Mouse (Mus musculus) midbrain, postnatal 0 days (tissue): Measurements from ENCODE around the gene Mettl8. TPM values are rescaled to one million over a fixed set of nuclear protein-coding genes. Genes with fewer than 3 reads are reported as not detected.

Source experiments
- ATAC-seq: fragments of 200-750 bp; cut with Nextera tagmentation; 2 replicates; pipeline ENCODE4 v1.8.0; 2017; ENCODE audit warnings: moderate number of reproducible peaks, mild to moderate bottlenecking, moderate TSS enrichment, moderate library complexity; ENCODE audit not compliant: low FRiP score
- DNase-seq: peaks from one replicate; pipeline ENCODE4 v3.0.0-alpha.2; 2015; ENCODE audit warnings: low spot score
- H3K27ac ChIP-seq: fragments of 300-500 bp; sonication (generic); 2 replicates; pipeline ENCODE4 v1.5.1; 2014; ENCODE audit warnings: low read depth, mild to moderate bottlenecking, low read length, mixed read lengths
- H3K27me3 ChIP-seq: fragments of 300-500 bp; sonication (generic); 2 replicates; pipeline ENCODE4 v1.6.1; 2014; ENCODE audit warnings: low read length, control low read depth, mixed read lengths; ENCODE audit not compliant: insufficient read depth
- H3K36me3 ChIP-seq: fragments of 300-500 bp; sonication (generic); 2 replicates; pipeline ENCODE4 v1.6.1; 2014; ENCODE audit warnings: low read length, control low read depth, mixed read lengths; ENCODE audit not compliant: insufficient read depth
- H3K4me1 ChIP-seq: fragments of 300-500 bp; sonication (generic); 2 replicates; pipeline ENCODE4 v1.6.1; 2014; ENCODE audit warnings: mild to moderate bottlenecking, control low read depth, antibody characterized with exemption, low read length, mixed read lengths; ENCODE audit not compliant: insufficient read depth
- H3K4me2 ChIP-seq: fragments of 300-500 bp; sonication (generic); 2 replicates; pipeline ENCODE4 v1.6.1; 2014; ENCODE audit warnings: low read depth, mild to moderate bottlenecking, low read length, mixed read lengths; ENCODE audit not compliant: poor library complexity, severe bottlenecking
- H3K4me3 ChIP-seq: fragments of 300-500 bp; sonication (generic); 2 replicates; pipeline ENCODE4 v1.5.1; 2014; ENCODE audit warnings: low read depth, mild to moderate bottlenecking, low read length, moderate library complexity
- H3K9ac ChIP-seq: fragments of 300-500 bp; sonication (generic); replicated peaks from 2 replicates; pipeline ENCODE4 v1.6.1; 2014; ENCODE audit warnings: mild to moderate bottlenecking, low read length, moderate library complexity, mixed read lengths; ENCODE audit not compliant: poor library complexity, severe bottlenecking
- H3K9me3 ChIP-seq: fragments of 300-500 bp; sonication (generic); 2 replicates; pipeline ENCODE4 v1.6.1; 2016; ENCODE audit warnings: low read length, control low read depth
- CTCF ChIP-seq: IDR thresholded peaks from 2 replicates; pipeline ENCODE4 v1.5.1; 2016; ENCODE audit warnings: antibody characterized with exemption, mild to moderate bottlenecking
- WGBS: fragments of 180-500 bp; shearing (Covaris S2); extraction: QIAGEN DNeasy Blood & Tissue Kit; methylation state at CpG from one replicate; pipeline ENCODE4 v1.1.7; 2014; 5-methylcytosine and 5-hydroxymethylcytosine counted together
- polyA plus RNA-seq: library from polyadenylated mRNA; unstranded; fragments of >200 nt; fragmentation: Nextera tagmentation; extraction: Ambion mirVana; gene quantifications from 2 replicates; pipeline ENCODE4 v1.2.1, GENCODE M21; 2015
- total RNA-seq: library from RNA; depleted of rRNA; stranded (reverse); fragments of >200 nt; gene quantifications from 2 replicates; pipeline ENCODE4 v1.2.3, GENCODE M21; 2014

The Mettl8 gene
- total and polyA plus RNA-seq, 2 experiments from 2014 or later = 5.3 to 7.7 TPM

DNA sequence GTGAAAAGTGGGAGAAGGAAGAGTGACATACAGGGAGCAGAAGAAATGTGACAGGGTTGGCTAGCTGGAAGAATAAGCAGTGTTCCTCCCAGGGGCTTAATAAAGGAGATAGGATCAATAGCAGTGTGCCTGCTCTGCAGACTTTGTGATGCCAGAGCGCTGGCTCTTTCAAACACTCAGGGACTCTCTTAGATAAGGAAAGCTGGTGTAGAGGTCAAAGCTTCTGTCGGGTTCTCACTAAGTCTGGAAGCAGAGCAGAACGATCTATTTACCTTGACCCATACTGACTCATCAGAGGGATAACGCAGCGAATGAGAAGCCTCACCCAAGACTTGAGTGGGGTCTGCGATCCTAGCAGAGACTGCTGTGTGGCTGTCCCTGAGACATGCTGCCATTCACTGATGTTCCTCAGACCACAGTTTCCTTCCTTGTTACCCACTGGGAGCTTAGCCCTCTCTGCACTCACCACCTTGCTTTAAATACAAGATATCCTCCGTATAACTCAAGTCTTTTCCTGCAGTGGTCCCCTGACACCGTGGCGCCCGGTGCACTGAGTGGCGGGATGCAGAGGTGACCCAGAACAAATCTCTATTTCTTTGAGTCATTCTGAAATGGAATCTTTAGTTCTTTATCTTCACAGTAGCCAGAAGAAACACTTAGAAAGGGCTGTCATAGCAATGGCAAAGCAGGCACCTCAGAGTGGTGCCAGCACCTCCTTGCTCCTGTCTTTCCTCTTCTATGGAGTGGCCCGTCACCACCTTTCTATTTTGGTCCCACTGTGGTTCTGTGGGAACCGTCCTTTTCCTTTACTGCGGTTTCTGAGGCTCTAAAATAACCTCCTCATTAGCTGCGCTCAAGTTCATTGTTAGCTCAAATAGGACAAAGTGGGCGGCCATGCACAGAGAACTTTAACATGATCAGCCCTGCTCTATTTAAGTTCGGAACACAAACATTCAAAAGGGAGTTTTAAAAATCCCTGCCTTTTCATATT is 65.9 kb downstream of the Mettl8 start:
- H3K9ac ChIP-seq = no peak overlapping the region
- no peak overlapping the region for H3K4me2 ChIP-seq
- H3K27ac ChIP-seq = no peak overlapping the region
- H3K4me3 ChIP-seq = no peak overlapping the region
- H3K27me3 ChIP-seq = no peaks in the 10 kb centered on the region
- no peaks in the 10 kb centered on the region for H3K9me3 ChIP-seq
- ATAC-seq (no peak), DNase-seq (no peak)
- H3K36me3 ChIP-seq = no peaks in the 10 kb centered on the region
- no peak for TF ChIP-seq CTCF
- H3K4me1 ChIP-seq = no peaks in the 10 kb centered on the region
- 65% methylated on average over 17 of the region's 17 CpGs for WGBS

DNA sequence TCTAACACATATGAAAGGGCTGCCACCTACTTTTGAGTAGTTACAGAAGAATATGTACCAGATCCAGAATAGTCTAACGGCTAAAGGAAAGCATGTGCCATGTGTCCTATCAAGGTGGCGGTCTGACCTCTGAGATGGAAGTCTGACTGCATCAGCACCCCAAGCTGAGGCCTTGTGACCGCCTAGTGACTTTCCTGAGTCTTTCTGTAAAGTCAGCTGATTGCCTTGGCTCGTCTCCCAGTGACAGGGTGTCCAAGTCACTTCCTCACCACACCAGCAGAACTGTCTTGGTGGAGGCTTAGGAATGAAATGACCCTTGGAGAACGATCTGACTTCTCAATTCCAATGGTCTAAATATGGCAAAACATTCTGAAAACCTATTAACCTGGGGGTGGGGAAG is 77.1 kb downstream of the Mettl8 start:
- WGBS = 90% methylated on average over 5 of the region's 5 CpGs
- no peak for ATAC-seq
- TF ChIP-seq CTCF = no peak
- Histone ChIP-seq H3K36me3 (no peaks in the 10 kb centered on the region), H3K9ac (no peak overlapping the region), H3K9me3 (no peaks in the 10 kb centered on the region), H3K27ac (no peak overlapping the region), H3K4me1 (no peaks in the 10 kb centered on the region), H3K4me2 (no peak overlapping the region), H3K4me3 (no peak overlapping the region), H3K27me3 (no peaks in the 10 kb centered on the region)
- DNase-seq = no peak

DNA sequence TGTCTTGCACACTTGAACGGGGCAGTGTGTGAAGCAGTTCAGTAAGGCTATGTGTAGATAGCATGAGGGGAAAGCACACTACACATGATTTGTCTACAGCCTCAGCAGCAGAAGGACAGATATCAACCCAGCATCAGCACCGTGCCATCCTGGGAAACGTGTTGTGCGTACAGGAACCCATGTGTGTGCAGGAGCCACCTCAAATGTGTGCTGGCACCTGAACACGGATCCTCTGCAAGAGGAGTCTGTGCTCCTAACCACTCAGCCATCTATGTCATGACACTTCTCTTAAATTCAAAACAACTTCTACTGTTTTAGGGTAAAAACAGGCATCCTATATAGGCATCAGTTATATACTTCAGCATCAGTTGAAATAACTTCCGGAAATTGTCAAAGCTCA is 80.6 kb downstream of the Mettl8 start:
- no peak overlapping the region for H3K4me2 ChIP-seq
- no peak overlapping the region for H3K9ac ChIP-seq
- no peaks in the 10 kb centered on the region for H3K36me3 ChIP-seq
- H3K27me3 ChIP-seq = no peaks in the 10 kb centered on the region
- ATAC-seq = no peak
- H3K9me3 ChIP-seq = no peaks in the 10 kb centered on the region
- H3K4me3 ChIP-seq = no peak overlapping the region
- DNase-seq = no peak
- no peak overlapping the region for H3K27ac ChIP-seq
- no peak for TF ChIP-seq CTCF
- H3K4me1 ChIP-seq = no peaks in the 10 kb centered on the region
- WGBS = 93% methylated on average over 6 of the region's 6 CpGs

DNA sequence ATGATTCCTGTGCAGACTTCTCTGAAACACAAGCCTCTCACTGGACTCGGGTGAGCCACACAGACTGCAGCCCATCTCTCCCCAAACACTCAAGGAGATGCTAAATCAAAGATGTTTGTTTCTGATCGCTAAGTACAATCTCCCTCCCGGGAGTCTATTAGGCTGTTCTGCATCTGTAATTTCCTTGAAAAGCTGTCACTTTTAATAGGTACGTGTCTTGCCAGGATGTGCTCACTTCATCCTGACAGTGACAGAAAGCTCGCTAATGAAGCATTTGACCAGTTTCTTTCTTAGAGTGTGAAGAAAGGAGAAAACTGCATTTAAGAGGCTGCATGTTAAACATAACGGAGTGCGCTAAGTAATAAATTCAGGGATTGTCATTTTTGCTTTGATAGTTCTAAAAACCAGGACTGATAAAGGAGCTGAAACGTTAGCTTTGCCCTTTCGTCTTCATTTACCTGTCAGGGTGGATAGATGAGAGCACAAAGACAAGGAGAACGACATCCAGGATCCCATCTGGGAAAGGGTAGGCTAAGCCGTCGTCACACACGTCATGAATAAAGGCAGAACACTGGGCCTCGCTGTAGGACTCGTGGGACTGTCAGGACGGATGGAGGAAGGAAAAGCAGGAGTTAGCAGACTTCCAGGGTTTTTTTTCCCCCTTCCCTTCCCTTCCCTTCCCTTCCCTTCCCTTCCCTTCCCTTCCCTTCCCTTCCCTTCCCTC is 82.4 kb downstream of the Mettl8 start:
- ATAC-seq (no peak), DNase-seq (no peak)
- no peak for TF ChIP-seq CTCF

DNA sequence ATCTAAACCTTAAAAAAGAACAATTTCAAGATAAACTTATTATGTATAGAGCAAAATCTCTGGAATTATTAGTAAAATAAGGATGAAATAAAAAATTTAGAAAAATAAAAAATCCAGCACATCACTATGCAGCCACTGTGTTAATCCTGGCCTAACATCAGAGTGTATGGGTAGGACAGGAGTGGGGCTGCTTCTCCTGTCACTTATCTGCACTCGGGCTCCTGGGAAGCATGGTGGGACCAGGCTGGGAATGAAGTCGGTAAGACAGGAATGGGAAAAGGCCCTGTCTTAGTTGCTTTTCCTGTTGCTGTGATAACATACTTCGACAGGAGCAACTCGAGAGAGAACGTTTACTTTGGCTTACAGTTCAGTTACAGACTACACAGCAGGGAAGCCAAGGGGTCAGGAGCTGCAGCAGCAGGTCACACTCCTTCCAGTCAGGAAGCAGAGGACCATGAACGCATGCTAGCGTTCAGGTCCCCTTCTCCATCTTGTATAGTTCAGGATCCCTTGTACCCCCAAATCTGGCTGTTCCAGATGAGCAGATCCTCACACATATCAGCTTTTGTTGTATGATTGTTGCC is 85.1 kb downstream of the Mettl8 start:
- no peak for DNase-seq
- H3K4me2 ChIP-seq = no peak overlapping the region
- no peak for TF ChIP-seq CTCF
- H3K27me3 ChIP-seq = no peaks in the 10 kb centered on the region
- no peak overlapping the region for H3K4me3 ChIP-seq
- ATAC-seq = no peak
- no peaks in the 10 kb centered on the region for H3K36me3 ChIP-seq
- no peak overlapping the region for H3K9ac ChIP-seq
- no peaks in the 10 kb centered on the region for H3K4me1 ChIP-seq
- H3K9me3 ChIP-seq = no peaks in the 10 kb centered on the region
- no peak overlapping the region for H3K27ac ChIP-seq
- WGBS = 55% methylated on average over 7 of the region's 7 CpGs

More for the DNA sequence above, 82.4 kb downstream of the Mettl8 start:
- no peak overlapping the region for H3K27ac ChIP-seq
- H3K4me2 ChIP-seq = peak overlapping the region; percentile 15; the same call in 1 of the 2 replicates
- H3K9me3 ChIP-seq = no peaks in the 10 kb centered on the region
- no peaks in the 10 kb centered on the region for H3K36me3 ChIP-seq
- WGBS = 49% methylated on average over 16 of the region's 16 CpGs
- no peaks in the 10 kb centered on the region for H3K27me3 ChIP-seq
- H3K4me1 ChIP-seq = no peaks in the 10 kb centered on the region
- H3K9ac ChIP-seq = no peak overlapping the region
- H3K4me3 ChIP-seq = no peak overlapping the region
